Mouse (Mus musculus) right cerebral cortex, adult 18-20 months (tissue): ENCODE results near the gene Rho.
A peak's percentile ranks its signal among the peaks of the same experiment; 100 is the strongest.

Source experiments
- DNase-seq: peaks from one replicate; pipeline ENCODE4 v3.0.0; 2022; ENCODE audit warnings: mixed read lengths

Gene Rho

DNA sequence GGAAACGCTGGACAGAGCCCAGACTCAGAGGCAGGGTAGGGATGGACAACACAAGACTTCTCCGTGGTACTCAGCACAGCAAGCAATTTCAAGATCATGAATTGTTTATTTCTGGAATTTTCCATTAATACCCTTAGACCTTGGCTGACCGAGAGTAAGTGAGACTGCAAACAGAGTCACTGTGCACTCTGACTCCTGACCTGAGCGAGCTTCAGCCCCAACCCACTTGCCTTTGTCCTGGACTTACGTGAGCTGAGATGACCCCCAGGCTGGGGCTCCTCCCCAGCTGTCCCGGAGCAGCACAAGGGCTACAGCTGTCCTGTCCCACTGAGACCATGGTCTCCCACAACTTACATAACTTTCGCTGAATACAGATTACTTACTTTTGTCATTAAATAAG, 51.3 kb downstream of the Rho start:
- DNase-seq, result no peak

DNA sequence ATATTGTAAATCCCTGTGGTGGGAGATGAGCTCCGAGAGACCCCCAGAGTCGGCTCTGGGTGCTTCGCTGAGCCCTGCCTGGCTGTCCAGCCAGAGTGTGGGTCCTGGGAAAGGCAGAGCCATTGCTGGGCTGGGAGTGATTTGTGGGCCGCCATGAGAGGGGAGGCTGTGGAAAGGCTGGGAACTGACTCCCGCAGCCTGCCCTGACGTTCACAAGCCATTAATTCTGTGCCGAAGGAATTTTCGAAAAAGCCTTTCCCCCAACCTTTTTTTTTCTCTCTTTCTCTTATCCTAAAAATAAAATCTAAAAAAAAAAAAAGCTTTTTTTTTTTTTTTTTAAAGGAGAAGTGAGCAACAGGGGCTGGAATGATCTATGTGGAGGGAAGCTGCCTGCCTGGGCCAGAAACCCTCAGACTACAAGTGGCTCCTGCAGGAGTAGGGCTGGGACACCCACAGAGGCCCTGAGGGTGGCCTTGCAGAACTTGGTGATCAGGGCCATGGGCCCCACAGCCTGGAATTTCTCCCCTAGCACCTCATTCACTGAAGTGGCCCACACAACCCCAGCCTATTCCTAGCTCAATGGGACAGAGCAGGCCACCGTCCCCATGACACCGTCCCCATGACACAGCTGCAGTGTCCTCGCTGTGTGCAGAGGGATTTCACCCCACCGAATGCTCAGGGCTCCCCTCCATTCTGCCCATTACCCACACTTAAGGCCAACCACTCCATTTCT, 51.9 kb downstream of the Rho start:
- DNase-seq, result no peak

DNA sequence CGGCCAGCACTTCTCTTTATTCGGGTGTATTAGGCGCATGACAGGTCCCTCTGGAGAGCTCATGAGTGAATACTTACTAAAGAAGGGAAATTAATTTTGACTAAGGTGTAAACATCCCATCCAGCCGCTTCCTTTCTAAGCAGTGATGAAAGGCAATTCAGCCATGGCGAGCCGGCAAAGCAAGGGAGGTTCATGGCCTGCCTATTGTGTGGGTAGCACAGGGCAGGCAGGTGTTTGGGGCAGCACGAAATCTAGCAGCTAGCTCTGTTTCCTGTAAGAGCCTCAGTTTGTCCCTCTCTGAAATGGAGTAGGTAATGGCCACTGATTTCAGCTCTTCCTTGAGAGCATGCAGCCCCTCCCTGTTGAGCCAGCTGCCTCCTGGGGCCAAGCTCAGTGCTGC, 53.0 kb downstream of the Rho start:
- no peak for DNase-seq

DNA sequence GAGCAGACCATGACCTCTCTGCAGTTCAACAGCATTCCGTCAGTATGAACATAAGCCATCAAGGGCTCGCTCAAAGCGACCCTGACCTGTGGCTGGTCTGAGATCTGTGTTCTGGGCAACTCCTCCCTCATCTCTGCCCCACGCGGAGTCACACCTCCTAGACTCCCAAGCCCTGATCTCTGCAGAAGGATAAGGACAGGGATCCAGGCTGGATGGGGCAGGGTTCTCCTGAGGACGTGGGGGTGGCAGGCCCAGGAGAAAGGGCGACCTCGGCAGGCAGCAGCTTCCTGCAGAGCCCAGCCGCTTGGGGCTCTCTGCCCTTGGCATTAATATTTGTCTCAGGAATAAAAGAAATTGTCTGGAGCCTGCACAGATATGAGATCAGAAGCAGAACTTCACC, 54.1 kb downstream of the Rho start:
- no peak for DNase-seq

DNA sequence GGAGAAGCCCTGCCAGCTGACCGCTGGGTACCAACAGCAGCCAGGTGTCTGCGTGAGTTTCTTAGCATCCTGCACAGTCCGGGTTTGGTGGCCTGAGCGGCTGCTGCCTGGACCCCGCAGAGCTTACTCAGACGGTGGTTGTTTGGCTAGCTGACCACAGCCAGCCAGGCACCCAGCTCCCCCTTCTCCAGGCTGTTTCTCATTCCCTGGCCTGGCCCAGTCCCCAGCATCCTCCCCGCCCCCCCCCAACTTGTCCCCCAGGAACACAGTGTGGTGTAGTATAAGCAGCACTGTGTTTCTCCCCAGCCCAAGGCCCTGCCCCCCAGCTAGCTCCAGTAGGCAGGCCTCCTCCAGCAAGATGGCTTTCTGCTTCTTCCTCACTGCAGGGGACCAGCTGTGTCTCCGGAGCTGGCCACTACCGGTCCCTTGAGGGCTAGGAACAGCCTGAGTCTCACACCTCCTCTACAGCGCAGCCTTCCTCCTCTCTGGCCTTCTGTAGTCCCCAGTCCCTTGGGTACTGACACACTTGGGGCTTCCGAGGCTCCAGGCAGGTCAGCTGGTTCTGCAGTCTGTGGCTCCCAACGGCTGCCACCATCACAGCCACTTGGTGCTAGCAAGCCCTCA, 55.0 kb downstream of the Rho start:
- DNase-seq, result no peak

DNA sequence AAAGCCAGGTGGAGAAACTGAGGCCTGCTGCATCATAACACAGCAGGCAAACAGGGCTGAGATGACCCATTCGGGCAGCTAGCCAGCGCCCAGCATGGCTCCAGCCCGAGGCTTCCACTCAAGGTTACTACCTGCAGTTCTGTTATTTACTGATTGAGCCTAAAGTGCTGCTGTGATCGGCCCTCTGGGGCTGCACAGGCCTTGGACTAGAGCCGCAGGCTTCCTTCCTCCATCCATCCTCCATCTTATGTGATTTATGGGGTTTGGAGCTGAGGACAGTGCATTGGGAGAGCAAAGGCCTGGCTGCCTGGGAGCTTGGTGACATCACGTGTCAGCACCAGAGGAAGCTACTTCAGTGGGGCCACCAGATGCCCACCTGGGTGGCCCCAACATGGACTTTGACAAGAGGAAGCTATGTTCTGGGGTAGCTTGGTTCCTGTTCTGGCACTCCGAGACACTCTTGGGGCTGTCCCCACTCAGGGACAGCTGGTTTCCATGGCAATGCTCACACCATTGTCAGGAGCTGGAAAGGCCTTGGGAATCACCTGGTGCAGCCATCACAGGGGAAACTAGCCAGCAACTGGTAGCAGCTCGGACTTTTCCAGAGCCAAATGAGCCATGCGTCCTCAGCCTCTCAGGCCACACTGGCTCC, 55.7 kb downstream of the Rho start:
- DNase-seq, result no peak

DNA sequence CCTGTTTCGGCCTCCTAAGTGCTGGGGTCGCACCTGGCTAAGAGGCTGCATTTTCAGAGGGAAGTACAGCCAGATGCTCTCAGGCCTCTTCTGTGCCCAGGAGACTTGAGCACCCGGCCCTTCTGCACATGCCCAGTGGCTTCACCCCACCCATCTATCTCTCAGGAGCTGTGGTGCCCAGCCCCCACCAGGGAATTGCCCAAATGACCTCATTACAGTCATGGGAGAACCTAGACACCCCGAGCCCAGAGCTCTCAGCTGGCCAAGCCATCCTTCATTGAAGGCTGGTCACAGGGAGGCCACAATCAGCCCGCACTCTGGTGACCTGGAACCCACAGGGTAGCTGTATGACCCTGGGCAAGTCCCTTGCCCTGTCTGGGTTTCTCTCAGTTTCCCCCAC, 57.5 kb downstream of the Rho start:
- DNase-seq, result no peak

DNA sequence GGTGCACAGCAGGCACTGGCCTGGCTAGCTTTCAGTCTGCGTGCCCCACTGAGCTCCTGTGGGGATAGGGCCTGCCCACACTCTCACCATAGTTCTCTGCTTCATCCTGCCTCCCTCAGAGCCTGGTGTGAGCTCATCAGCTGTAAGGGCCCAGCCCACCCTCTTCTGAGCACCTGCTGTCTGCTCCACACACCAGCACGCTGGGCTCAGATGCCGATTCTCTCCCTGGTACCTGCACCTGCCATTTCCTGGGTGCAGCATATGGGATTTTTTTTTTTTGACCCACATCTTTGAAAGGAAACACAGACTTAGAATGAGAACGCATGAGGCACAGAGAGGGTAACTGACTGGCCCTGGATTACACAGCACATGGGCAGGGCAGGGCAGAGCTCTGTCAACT, 58.1 kb downstream of the Rho start:
- DNase-seq, result peak; percentile 68
